Mouse (Mus musculus) stomach, embryonic 15.5 days (tissue): ENCODE measurements around the gene Erc2. TPM values are rescaled to one million over a fixed set of nuclear protein-coding genes. Genes with fewer than 3 reads are reported as not detected.

Source experiments
- ATAC-seq: fragments of 200-750 bp; cut with Nextera tagmentation; 2 replicates; pipeline ENCODE4 v1.8.0; 2017; ENCODE audit warnings: low read depth, moderate number of reproducible peaks, moderate TSS enrichment; ENCODE audit not compliant: insufficient read depth, low FRiP score
- H3K27ac ChIP-seq: fragments of 300-500 bp; sonication (generic); 2 replicates; pipeline ENCODE4 v1.5.1; 2015; ENCODE audit warnings: mild to moderate bottlenecking, inconsistent platforms
- H3K27me3 ChIP-seq: fragments of 300-500 bp; sonication (generic); replicated peaks from 2 replicates; pipeline ENCODE4 v1.6.1; 2015; ENCODE audit warnings: inconsistent platforms
- H3K36me3 ChIP-seq: fragments of 300-500 bp; sonication (generic); 2 replicates; pipeline ENCODE4 v1.6.1; 2015; ENCODE audit warnings: inconsistent platforms
- H3K4me1 ChIP-seq: fragments of 300-500 bp; sonication (generic); 2 replicates; pipeline ENCODE4 v1.6.1; 2015; ENCODE audit warnings: inconsistent platforms
- H3K4me2 ChIP-seq: fragments of 300-500 bp; sonication (generic); 2 replicates; pipeline ENCODE4 v1.6.1; 2015; ENCODE audit warnings: mild to moderate bottlenecking, inconsistent platforms
- H3K4me3 ChIP-seq: fragments of 300-500 bp; sonication (generic); replicated peaks from 2 replicates; pipeline ENCODE4 v1.5.1; 2015; ENCODE audit warnings: inconsistent platforms
- H3K9ac ChIP-seq: fragments of 300-500 bp; sonication (generic); 2 replicates; pipeline ENCODE4 v1.6.1; 2015; ENCODE audit warnings: inconsistent platforms
- H3K9me3 ChIP-seq: fragments of 300-500 bp; sonication (generic); 2 replicates; pipeline ENCODE4 v1.6.1; 2016; ENCODE audit warnings: inconsistent platforms
- WGBS: fragments of 180-500 bp; shearing (Covaris S2); methylation state at CpG from one replicate; pipeline ENCODE4 v1.1.7; 2015; 5-methylcytosine and 5-hydroxymethylcytosine counted together
- polyA plus RNA-seq: library from polyadenylated mRNA; unstranded; fragments of >200 nt; fragmentation: Nextera tagmentation; extraction: Ambion mirVana; gene quantifications from 2 replicates; pipeline ENCODE4 v1.2.1, GENCODE M21; 2015

Erc2 gene
- polyA plus RNA-seq, 1 experiment from 2014 or later: 4.8 TPM

DNA sequence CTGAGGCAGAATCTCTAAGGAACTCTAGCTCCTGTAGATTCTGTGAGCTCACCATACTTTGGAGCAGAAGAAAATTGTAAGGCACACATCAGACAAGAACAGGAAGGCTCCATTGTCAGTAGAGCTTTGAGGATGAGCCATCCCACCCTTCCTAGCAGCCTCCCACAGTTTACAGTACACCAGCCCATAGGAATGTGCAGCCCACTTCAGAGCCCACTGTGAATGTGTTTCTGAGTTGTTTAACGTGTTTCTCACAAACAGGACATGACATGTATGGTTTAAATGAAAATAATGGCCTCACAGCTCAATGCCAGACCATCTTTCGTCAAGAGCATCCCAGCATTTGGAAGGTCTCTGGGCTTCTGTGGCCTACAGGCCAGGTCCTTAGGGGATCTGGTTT is 549.1 kb downstream of the Erc2 start:
- WGBS: 42% methylated on average over 2 of the region's 2 CpGs
- Histone ChIP-seq H3K27ac (no peak overlapping the region), H3K9me3 (no peaks in the 10 kb centered on the region), H3K27me3 (no peaks in the 10 kb centered on the region), H3K4me2 (no peak overlapping the region), H3K4me1 (peaks cover 11% of the 10 kb centered on the region; the same call in 1 of the 2 replicates), H3K4me3 (no peak overlapping the region), H3K36me3 (no peaks in the 10 kb centered on the region), H3K9ac (no peak overlapping the region)
- no peak for ATAC-seq

DNA sequence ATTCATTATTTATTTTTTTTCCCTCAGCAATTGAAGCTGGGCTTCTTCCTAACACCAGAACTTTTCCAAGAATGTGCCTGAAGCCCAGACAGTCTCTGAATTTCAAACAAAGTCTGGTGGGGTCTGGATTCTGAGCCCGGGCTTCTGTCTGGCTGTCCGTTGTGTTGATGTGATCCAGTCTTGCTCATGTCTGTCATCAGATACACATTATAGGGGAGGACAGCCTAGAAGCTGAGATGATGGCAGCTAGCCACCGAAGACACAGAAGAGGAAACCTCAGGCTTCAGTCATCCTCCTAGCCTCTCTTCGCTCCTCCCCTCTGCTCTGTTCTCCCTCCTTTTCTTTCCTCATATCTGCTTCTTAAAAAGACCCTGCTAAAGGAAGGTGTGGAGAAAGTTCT is 551.5 kb downstream of the Erc2 start:
- WGBS: 66% methylated on average over 4 of the region's 4 CpGs
- H3K4me2 ChIP-seq: no peak overlapping the region
- no peak overlapping the region for H3K9ac ChIP-seq
- no peaks in the 10 kb centered on the region for H3K27me3 ChIP-seq
- H3K36me3 ChIP-seq: no peaks in the 10 kb centered on the region
- no peak overlapping the region for H3K4me3 ChIP-seq
- 0 out of 2 replicates have a peak, but pooled peaks cover 6% of the 10 kb centered on the region for H3K4me1 ChIP-seq
- no peaks in the 10 kb centered on the region for H3K9me3 ChIP-seq
- no peak for ATAC-seq
- no peak overlapping the region for H3K27ac ChIP-seq

DNA sequence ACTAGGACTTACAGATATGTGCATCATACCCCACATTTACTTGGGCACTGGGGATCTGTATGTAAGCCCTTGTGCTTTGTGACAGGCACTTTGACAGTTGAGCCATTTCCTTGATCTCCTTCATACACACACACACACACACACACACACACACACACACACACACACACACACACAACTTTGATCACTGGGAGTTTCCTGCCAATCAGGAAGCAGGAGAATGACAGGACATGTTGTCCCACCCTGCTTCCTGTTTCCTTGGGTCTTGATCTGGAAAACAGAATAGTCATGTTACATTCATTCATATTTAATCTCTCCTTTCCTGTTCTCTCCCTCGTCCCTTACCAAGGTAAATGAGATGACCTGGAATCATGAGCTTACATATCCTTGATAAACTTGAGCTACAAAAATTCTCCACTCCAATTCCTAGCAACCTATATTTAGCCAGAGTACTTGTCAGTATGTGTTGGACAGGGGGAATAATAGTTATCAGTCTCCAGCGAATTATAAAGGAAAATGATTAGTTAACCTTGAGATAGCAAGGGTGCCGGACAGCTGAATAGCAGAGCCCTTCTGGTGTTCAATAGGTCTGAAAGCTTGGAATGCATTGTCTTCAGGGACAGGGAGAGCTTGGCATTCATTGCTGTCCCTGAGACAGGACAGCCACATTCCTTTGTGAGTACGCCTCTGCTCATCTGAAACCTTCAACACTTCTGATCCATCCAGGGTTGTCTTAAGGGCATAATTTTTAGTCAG is 559.0 kb downstream of the Erc2 start:
- no peak for ATAC-seq
- no peak overlapping the region for H3K4me3 ChIP-seq
- H3K9ac ChIP-seq: no peak overlapping the region
- no peak overlapping the region for H3K27ac ChIP-seq
- no peaks in the 10 kb centered on the region for H3K9me3 ChIP-seq
- H3K4me1 ChIP-seq: no peaks in the 10 kb centered on the region
- H3K4me2 ChIP-seq: no peak overlapping the region
- WGBS: 59% methylated on average over 4 of the region's 4 CpGs
- no peaks in the 10 kb centered on the region for H3K36me3 ChIP-seq
- H3K27me3 ChIP-seq: no peaks in the 10 kb centered on the region

DNA sequence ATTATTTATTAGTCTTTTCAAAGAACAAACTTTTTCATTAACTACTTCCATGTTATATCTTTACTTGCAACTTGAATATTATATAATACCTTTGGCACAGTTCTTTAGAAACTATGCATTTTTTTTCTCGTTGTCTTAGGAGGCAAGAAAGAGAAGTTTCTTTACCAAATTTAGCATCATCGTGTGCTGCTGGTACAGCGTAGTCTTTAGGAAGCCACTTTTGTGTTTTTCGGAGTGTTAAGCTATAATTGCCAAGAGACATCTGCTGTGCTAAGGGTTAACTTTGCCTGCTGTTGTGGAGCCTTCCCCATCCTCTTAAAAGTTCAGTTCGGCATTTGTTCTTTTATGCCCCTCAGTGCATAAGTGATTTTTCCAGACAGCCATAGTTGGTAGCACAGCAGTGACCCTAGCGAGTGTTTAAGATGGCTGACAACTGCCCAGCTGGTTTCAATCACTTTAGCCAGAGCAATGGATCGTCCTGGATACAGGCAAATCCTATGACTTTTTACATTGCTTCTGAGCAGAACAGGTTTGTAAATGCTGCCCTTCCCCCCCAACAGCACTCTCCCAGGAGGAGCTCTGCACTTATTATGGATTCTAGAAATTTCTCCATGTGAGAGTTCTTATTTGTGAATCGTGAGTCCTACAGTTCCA is 570.6 kb downstream of the Erc2 start:
- WGBS: 51% methylated on average over 8 of the region's 8 CpGs
- Histone ChIP-seq H3K27ac (no peak overlapping the region), H3K9ac (no peak overlapping the region), H3K36me3 (no peaks in the 10 kb centered on the region), H3K4me2 (no peak overlapping the region), H3K9me3 (no peaks in the 10 kb centered on the region), H3K4me1 (no peaks in the 10 kb centered on the region), H3K4me3 (no peak overlapping the region), H3K27me3 (no peaks in the 10 kb centered on the region)
- no peak; the same call in 1 of the 2 replicates for ATAC-seq

DNA sequence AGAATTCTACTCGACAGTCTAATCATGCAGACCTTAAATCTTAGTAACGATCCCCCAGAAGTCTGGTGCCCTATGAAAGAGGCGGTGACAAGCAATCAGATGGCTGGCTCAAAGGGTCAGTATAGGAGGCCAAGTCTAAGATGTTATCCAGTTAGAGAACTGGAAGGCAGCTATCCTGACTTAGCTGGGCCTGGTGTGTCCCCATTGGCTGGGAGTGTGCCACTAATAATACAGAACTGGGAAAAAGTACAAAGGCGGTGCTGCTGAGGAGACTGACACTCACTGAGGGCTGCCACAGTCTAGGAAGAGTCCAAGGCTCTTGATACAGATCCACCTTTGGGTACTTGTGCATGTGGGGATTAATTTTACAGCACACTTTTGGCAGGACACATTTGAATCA is 581.6 kb downstream of the Erc2 start:
- Histone ChIP-seq H3K27me3 (no peaks in the 10 kb centered on the region), H3K4me1 (no peaks in the 10 kb centered on the region), H3K9me3 (no peaks in the 10 kb centered on the region), H3K9ac (no peak overlapping the region), H3K4me3 (no peak overlapping the region), H3K27ac (no peak overlapping the region), H3K4me2 (no peak overlapping the region), H3K36me3 (no peaks in the 10 kb centered on the region)
- WGBS: 86% methylated on average over 4 of the region's 4 CpGs
- no peak for ATAC-seq

DNA sequence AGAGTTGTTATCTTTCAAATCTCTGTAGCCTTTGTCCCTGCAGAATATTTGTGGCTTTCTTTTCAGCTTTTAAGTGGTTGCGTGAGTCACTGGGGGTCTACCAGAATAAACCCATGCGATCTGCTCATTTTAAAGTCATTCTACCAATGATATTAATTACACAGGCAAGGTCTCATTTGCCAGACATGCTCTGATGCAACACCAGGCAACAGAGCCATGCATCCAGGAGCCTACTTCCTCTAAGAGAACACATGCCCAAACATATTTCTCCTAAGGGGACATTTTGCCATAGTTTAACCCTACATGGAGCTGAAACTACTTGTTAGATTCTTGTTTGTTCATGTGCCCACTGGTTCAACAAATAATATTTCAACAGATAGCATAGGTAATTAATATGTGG is 584.1 kb downstream of the Erc2 start:
- Histone ChIP-seq H3K9ac (no peak overlapping the region), H3K9me3 (no peaks in the 10 kb centered on the region), H3K4me2 (no peak overlapping the region), H3K27me3 (no peaks in the 10 kb centered on the region), H3K27ac (no peak overlapping the region), H3K4me1 (no peaks in the 10 kb centered on the region), H3K36me3 (no peaks in the 10 kb centered on the region), H3K4me3 (no peak overlapping the region)
- no peak for ATAC-seq
- WGBS: 81% methylated on average over 2 of the region's 2 CpGs

DNA sequence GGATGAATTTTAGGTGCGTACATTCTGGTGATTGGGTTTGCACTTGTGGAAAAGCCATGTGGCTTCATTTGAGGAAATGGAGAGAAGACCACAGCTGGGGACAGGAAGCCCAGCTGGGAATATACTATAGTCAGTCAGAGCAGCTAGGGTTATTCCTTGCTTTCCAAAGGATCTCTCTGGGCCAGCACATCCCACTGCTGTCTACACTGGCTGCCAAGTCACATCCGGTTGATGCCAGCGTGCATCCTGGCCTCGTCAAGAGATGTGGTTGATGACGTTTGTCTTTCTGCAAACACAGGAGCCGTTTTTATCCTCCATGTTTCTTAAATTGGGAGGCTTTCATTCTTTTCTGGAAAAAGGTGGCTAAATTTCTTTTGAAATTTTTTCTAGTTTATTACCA is 603.3 kb downstream of the Erc2 start:
- WGBS: 80% methylated on average over 6 of the region's 6 CpGs
- H3K27me3 ChIP-seq: no peaks in the 10 kb centered on the region
- no peaks in the 10 kb centered on the region for H3K9me3 ChIP-seq
- H3K4me2 ChIP-seq: no peak overlapping the region
- H3K36me3 ChIP-seq: no peaks in the 10 kb centered on the region
- no peak overlapping the region for H3K27ac ChIP-seq
- no peak overlapping the region for H3K4me3 ChIP-seq
- no peak overlapping the region for H3K9ac ChIP-seq
- ATAC-seq: no peak
- no peaks in the 10 kb centered on the region for H3K4me1 ChIP-seq

DNA sequence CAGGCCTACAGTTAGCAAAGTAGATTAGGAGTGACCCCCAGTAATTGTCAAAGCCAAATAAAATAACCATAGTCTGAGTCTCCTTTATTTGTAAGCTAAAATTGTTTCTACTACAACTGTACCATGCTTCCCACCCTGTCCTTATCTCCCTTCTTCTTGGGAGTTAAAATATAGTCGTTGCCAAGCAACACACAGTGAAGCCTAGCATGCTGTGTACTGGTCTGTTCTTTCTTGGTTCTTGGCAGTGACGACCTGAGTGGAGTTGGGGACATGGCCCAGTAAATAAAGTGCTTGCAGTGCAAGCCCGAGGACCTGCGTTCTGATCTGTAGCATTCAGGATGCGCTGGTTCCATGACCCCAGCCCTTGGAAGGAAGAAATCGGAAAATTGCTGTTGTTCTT is 608.3 kb downstream of the Erc2 start:
- Histone ChIP-seq H3K4me2 (no peak overlapping the region), H3K27ac (no peak overlapping the region), H3K27me3 (no peaks in the 10 kb centered on the region), H3K9ac (no peak overlapping the region), H3K4me1 (no peaks in the 10 kb centered on the region), H3K9me3 (no peaks in the 10 kb centered on the region), H3K36me3 (no peaks in the 10 kb centered on the region), H3K4me3 (no peak overlapping the region)
- ATAC-seq: no peak
- 83% methylated on average over 6 of the region's 6 CpGs for WGBS

DNA sequence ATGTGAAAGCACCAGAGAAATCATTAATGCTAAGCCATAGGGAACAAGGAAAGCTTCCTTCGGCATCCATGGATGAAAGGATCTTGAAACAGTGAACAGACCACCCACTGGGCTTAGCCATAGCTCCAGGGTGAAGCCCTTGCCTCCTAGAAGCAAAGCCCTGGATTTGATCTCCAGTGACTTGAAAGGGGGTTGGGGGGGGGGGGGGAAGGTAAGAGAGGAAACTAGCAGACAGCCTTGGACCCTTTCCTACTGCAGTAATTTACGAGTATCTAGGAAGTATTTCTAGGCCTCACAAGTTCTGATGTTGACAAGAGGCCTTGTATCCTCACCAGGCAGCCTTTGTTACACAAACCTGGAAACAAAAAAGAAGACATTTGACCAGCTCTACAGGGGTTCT is 609.0 kb downstream of the Erc2 start:
- 82% methylated on average over 2 of the region's 2 CpGs for WGBS
- no peak overlapping the region for H3K4me2 ChIP-seq
- no peak for ATAC-seq

DNA sequence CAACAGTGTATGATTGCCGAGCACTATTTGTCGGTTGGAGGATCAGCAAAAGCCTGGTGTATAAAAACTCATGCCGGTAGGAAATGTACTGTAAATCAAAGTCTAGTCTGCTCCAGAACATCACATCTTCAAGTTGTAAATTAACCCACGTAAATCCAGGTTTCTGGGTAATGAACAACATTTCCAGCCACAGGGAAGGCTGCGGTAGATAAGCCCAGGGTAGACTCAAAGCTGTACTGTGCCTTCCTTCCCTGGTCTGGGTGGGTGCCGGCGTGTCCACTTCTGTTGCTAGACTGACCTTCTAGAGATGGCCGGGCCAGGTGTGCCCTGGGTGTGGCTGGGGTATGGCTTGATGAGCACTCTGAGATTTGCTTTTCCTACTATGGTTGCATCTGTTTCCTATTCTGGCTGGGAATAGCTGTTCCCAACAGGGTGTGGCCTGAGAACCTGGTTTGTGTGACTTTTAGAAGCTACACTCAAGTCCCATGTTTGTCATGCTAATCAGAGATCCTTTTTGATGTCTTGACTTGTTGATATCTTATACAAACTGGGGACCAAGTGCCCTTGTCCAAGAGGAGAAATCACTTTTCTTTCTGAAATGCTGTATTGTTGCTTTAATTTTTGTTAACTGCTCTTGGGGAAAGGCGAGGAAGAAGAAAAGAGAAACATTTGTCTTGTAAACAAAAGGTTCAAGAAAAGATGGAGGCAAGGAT is 616.3 kb downstream of the Erc2 start:
- no peak overlapping the region for H3K9ac ChIP-seq
- H3K4me2 ChIP-seq: no peak overlapping the region
- 74% methylated on average over 9 of the region's 9 CpGs for WGBS
- no peak overlapping the region for H3K27ac ChIP-seq
- H3K9me3 ChIP-seq: no peaks in the 10 kb centered on the region
- no peak overlapping the region for H3K4me3 ChIP-seq
- H3K36me3 ChIP-seq: no peaks in the 10 kb centered on the region
- ATAC-seq: no peak
- no peaks in the 10 kb centered on the region for H3K27me3 ChIP-seq
- H3K4me1 ChIP-seq: no peaks in the 10 kb centered on the region

More for the DNA sequence above, 609.0 kb downstream of the Erc2 start:
- Histone ChIP-seq H3K4me1 (no peaks in the 10 kb centered on the region), H3K9me3 (no peaks in the 10 kb centered on the region), H3K4me3 (no peak overlapping the region), H3K9ac (no peak overlapping the region), H3K27me3 (no peaks in the 10 kb centered on the region), H3K36me3 (no peaks in the 10 kb centered on the region), H3K27ac (no peak overlapping the region)

DNA sequence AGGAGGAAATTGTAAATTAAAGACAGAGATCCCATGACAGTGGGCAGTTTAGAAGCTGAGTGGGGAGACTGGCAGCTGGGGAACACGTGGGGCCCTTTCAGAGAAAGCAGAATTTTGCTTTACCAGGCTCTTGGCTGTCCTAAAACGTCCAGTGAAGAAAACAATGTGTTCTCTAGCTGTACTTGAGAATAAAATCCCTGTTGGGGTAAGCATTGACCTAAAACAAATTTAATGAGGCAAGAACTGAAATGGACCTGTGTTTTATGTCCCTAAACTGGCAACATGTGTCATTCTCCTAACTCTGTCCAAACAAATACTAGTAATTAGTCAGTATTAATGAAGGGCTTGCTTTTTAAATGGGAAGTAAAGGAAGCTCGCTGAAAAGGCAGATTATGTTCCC is 617.9 kb downstream of the Erc2 start:
- Histone ChIP-seq H3K36me3 (no peaks in the 10 kb centered on the region), H3K27me3 (no peaks in the 10 kb centered on the region), H3K4me2 (no peak overlapping the region), H3K9me3 (no peaks in the 10 kb centered on the region), H3K9ac (no peak overlapping the region), H3K4me3 (no peak overlapping the region), H3K27ac (no peak overlapping the region), H3K4me1 (no peaks in the 10 kb centered on the region)
- no peak for ATAC-seq
- WGBS: 40% methylated on average over 3 of the region's 3 CpGs

DNA sequence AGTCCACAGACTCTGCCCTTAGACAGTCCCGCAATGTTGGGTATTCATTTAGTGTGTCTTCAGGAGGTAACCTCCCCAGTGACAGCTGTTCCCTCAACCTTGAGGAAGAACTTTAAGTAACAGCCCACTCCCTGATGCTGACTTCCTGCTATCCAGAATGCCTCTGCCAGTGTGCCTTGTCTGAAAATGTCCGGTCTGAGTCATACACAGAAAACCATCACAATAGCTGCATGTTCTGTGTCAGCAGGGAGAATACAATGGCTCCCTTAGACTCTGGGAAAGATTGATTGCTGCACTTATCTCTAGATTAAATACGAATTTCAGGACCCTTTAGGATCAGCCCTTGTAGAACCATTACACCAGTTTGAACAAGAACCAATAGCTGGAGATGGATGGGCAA is 620.5 kb downstream of the Erc2 start:
- WGBS: 47% methylated on average over 3 of the region's 3 CpGs
- H3K9me3 ChIP-seq: no peaks in the 10 kb centered on the region
- no peak overlapping the region for H3K27ac ChIP-seq
- no peak for ATAC-seq
- H3K4me1 ChIP-seq: no peaks in the 10 kb centered on the region
- H3K9ac ChIP-seq: no peak overlapping the region
- H3K4me3 ChIP-seq: no peak overlapping the region
- H3K27me3 ChIP-seq: no peaks in the 10 kb centered on the region
- no peaks in the 10 kb centered on the region for H3K36me3 ChIP-seq
- no peak overlapping the region for H3K4me2 ChIP-seq
